Mouse (Mus musculus) B cell, adult 62 days (primary cell): ENCODE data around the gene Olfr1355. TPM values are rescaled to one million over a fixed set of nuclear protein-coding genes. Genes with fewer than 3 reads are reported as not detected.

Source experiments
- total RNA-seq: library from RNA; stranded (reverse); gene quantifications from 4 replicates; pipeline ENCODE4 v1.2.4, GENCODE M21; 2023

Gene Olfr1355
- not detected in 4 replicates for total RNA-seq

GRCm38 (mm10) chr10:78875240-78875639, at the start of gene Olfr1355:
Gene Olfr1355, plus strand, starts transcription at chr10:78875540.

GRCm38 (mm10) chr10:78852066-78852465, 23.3 kb upstream of the Olfr1355 start, which contains the start of gene Olfr1356:
Gene Olfr1356, minus strand, starts transcription at chr10:78852166.

DNA sequence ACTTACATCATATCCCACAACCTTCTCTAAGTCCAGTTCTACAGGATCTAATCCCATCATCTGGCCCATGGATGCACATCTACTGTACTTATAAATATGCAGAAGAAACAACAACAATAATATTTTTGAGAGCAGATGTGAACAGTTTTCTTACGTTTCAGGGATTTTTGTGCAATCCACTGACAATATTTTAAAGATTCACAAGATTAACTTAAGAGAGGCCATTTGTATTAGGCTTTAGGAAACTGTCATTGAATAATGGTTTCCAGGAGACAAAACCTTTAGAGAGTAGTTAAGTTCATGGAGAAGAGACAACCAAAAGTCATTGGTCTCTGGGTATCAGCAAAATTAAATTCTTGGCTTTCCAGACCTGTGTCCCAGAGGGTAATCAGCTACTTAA, 37.5 kb downstream of the Olfr1355 start, which contains the start of gene Olfr1354:
Olfr1354 (plus strand) TSS at position 301 of the 400 bp plus-strand sequence.

Other genes with a start within 250 kb of the Olfr1355 start
- gene Casp14, start 157.2 kb upstream of the Olfr1355 start, total RNA-seq, result not detected in 4 replicates
- not detected in 4 replicates for gene Ccdc105, start 122.5 kb upstream of the Olfr1355 start, total RNA-seq
- not detected in 4 replicates for gene Slc1a6, start 95.0 kb upstream of the Olfr1355 start, total RNA-seq
- gene Olfr1356, start 23.4 kb upstream of the Olfr1355 start, total RNA-seq, result not detected in 4 replicates
- not detected in 4 replicates for gene Olfr1354, start 37.6 kb downstream of the Olfr1355 start, total RNA-seq
- not detected in 4 replicates for gene Olfr8, start 75.1 kb downstream of the Olfr1355 start, total RNA-seq
- not detected in 4 replicates for gene Olfr1353, start 87.8 kb downstream of the Olfr1355 start, total RNA-seq
- gene Olfr1352, start 105.5 kb downstream of the Olfr1355 start, total RNA-seq, result not detected in 4 replicates
- gene Olfr1351, start 136.9 kb downstream of the Olfr1355 start, total RNA-seq, result not detected in 4 replicates
- not detected in 4 replicates for gene Olfr57, start 153.2 kb downstream of the Olfr1355 start, total RNA-seq
- 16.9 to 20.4 TPM (median 19.5 TPM) in 4 replicates for gene 2610008E11Rik, start 222.1 kb downstream of the Olfr1355 start, total RNA-seq